Mouse (Mus musculus) CH12.LX (cell line): ENCODE measurements around the gene Fkbp15.

ENCODE experiments used
- CTCF ChIP-seq, 2 experiments: IDR thresholded peaks in 1 of 2; conservative IDR thresholded peaks in 1 of 2; 2 replicates each; pipeline ENCODE4 v1.5.1; 2011 to 2012; ENCODE audit warnings: low read depth in 2 of 2, low read length in 2 of 2, improper control_type of control experiment in 1 of 2, inconsistent platforms in 1 of 2, mild to moderate bottlenecking in 1 of 2, moderate library complexity in 1 of 2
- JUN ChIP-seq: IDR thresholded peaks from 2 replicates; pipeline ENCODE4 v1.6.1; 2011; ENCODE audit warnings: low read depth, mild to moderate bottlenecking, low read length, improper control_type of control experiment, moderate library complexity; ENCODE audit not compliant: insufficient read depth
- MAZ ChIP-seq: IDR thresholded peaks from 2 replicates; pipeline ENCODE4 v1.6.1; 2012; ENCODE audit warnings: low read depth, mild to moderate bottlenecking, inconsistent platforms, low read length, improper control_type of control experiment, moderate library complexity
- POLR2A ChIP-seq: IDR thresholded peaks from 2 replicates; pipeline ENCODE4 v1.6.1; 2011; ENCODE audit warnings: low read depth, mild to moderate bottlenecking, improper control_type of control experiment, low read length

DNA sequence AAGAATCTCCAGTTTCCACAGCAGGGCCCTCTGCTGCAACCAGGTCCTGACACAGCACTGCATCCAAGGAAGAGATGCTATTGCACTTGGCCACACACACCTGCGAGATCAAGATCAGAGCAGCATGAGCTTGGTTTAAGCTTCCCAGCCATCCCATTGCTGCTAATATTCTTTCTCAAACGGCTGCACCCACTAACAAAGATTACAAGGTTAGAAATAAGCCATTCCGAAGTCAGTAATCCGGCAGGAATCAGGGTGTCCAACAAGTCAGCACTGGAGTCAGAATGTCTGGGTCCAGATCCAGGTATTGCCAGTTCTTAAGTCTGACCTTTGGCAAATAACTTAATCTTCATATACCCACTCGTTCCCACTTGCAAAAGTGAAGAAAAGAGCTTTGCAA, 21.8 kb downstream of the Fkbp15 start:
- TF ChIP-seq MAZ = no peak
- no peak for TF ChIP-seq JUN
- no peak for TF ChIP-seq POLR2A
- no peak for TF ChIP-seq CTCF (conservative IDR thresholded peaks at IDR 0.05 in 1 of 2, IDR thresholded peaks at IDR 0.05 in 1 of 2; ENCODE audit: low read depth in 2 of 2, low read length in 2 of 2)
